Mouse (Mus musculus): Measurements from ENCODE around the gene Gm17455. TPM values are rescaled to one million over a fixed set of nuclear protein-coding genes. Genes with fewer than 3 reads are reported as not detected.

The Gm17455 gene
- not detected for total RNA-seq (2021)
- long read RNA-seq, experiment 1 = 0 reads
- long read RNA-seq, experiment 2 = 0 reads

GRCm38 (mm10) chr10:60399449-60399848, at the start of gene Gm17455:
Gene Gm17455 (plus strand): TSS chr10:60399726.
- DNase-seq = no peak
- intact Hi-C loops (cut with DNase I) = no loop called here

- DNase-seq = no peak
- intact Hi-C loops (cut with DNase I) = no loop called here
Observed at GRCm38 (mm10) chr10:60350077-60350804, 49.3 kb upstream of the Gm17455 start.

GRCm38 (mm10) chr10:60350805-60351167, 48.7 kb upstream of the Gm17455 start:
- peak; percentile 92 to 96 for DNase-seq
- intact Hi-C loops (cut with DNase I) = no loop called here

- peak in 1 of 2 experiments; percentile 48 for DNase-seq
- intact Hi-C loops (cut with DNase I) = no loop called here
Observed at GRCm38 (mm10) chr10:60351248-60351647, 48.3 kb upstream of the Gm17455 start.

GRCm38 (mm10) chr10:60351761-60352455, 47.6 kb upstream of the Gm17455 start:
- intact Hi-C loops (cut with DNase I) = no loop called here
- DNase-seq = peak; percentile 68

GRCm38 (mm10) chr10:60353241-60354002, 46.1 kb upstream of the Gm17455 start:
- DNase-seq = peak; percentile 38 to 45
- intact Hi-C loops (cut with DNase I) = loop anchor here (2.0 kb wide), 1 partner anchor 17 kb away; no protein-coding TSS in a partner anchor

GRCm38 (mm10) chr10:60354003-60354325, 45.6 kb upstream of the Gm17455 start:
- intact Hi-C loops (cut with DNase I) = loop anchor here (2.0 kb wide), 1 partner anchor 17 kb away; no protein-coding TSS in a partner anchor
- DNase-seq = no peak

GRCm38 (mm10) chr10:60354881-60355677, 44.4 kb upstream of the Gm17455 start:
- DNase-seq = no peak
- intact Hi-C loops (cut with DNase I) = loop anchor here (2.0 kb wide), 1 partner anchor 16 kb away; no protein-coding TSS in a partner anchor

GRCm38 (mm10) chr10:60357441-60357840, 42.1 kb upstream of the Gm17455 start:
- intact Hi-C loops (cut with DNase I) = no loop called here
- DNase-seq = no peak

GRCm38 (mm10) chr10:60357901-60358300, 41.6 kb upstream of the Gm17455 start:
- DNase-seq = no peak
- intact Hi-C loops (cut with DNase I) = no loop called here

- intact Hi-C loops (cut with DNase I) = no loop called here
Observed at GRCm38 (mm10) chr10:60358776-60359175, 40.8 kb upstream of the Gm17455 start.

GRCm38 (mm10) chr10:60361615-60362309, 37.8 kb upstream of the Gm17455 start:
- intact Hi-C loops (cut with DNase I) = no loop called here
- no peak for DNase-seq

More at GRCm38 (mm10) chr10:60358776-60359175, 40.8 kb upstream of the Gm17455 start:
- DNase-seq = no peak

GRCm38 (mm10) chr10:60362310-60362628, 37.3 kb upstream of the Gm17455 start:
- DNase-seq = no peak
- intact Hi-C loops (cut with DNase I) = no loop called here

GRCm38 (mm10) chr10:60363426-60363825, 36.1 kb upstream of the Gm17455 start:
- DNase-seq = no peak
- intact Hi-C loops (cut with DNase I) = no loop called here

- DNase-seq = no peak
- intact Hi-C loops (cut with DNase I) = no loop called here
Observed at GRCm38 (mm10) chr10:60367145-60367544, 32.4 kb upstream of the Gm17455 start.

- no peak for DNase-seq
- intact Hi-C loops (cut with DNase I) = no loop called here
Observed at GRCm38 (mm10) chr10:60367904-60368303, 31.6 kb upstream of the Gm17455 start.

- DNase-seq = no peak
Observed at GRCm38 (mm10) chr10:60369405-60369804, 30.1 kb upstream of the Gm17455 start.

GRCm38 (mm10) chr10:60370098-60370497, 29.4 kb upstream of the Gm17455 start:
- intact Hi-C loops (cut with DNase I) = loop anchor here (2.0 kb wide), 1 partner anchor 15 kb away; no protein-coding TSS in a partner anchor

More at GRCm38 (mm10) chr10:60369405-60369804, 30.1 kb upstream of the Gm17455 start:
- intact Hi-C loops (cut with DNase I) = no loop called here

GRCm38 (mm10) chr10:60370601-60371061, 28.9 kb upstream of the Gm17455 start:
- DNase-seq = no peak
- intact Hi-C loops (cut with DNase I) = loop anchor here (2.0 kb wide), 1 partner anchor 16 kb away; no protein-coding TSS in a partner anchor

More at GRCm38 (mm10) chr10:60370098-60370497, 29.4 kb upstream of the Gm17455 start:
- DNase-seq = no peak

Data from heart, postnatal 14 days (tissue).